10 mouse cellular contexts compared by ENCODE assay signal in genomic region chr8:87468416-87468957, GRCm38 (mm10). TPM values are rescaled to one million over a fixed set of nuclear protein-coding genes. Genes with fewer than 3 reads are reported as not detected.
DNase-seq lines count a peak whose midpoint lies in the region; ATAC-seq and TF ChIP-seq lines count a peak whose summit lies in the region.
"Had no signal": no experiment of that assay in that cellular context is flagged by ENCODE, and none has a peak within 500 bp of the region (broad histone marks: within the 10 kb centered on the region; RNA-seq: fewer than 3 reads in every experiment).

No protein-coding gene starts in this region.

- H3K4me3 ChIP-seq in stomach, embryonic 15.5 days (replicated peaks) = no peak overlapping the region; the same call in 1 of the 2 replicates
- no peak overlapping the region for H3K4me3 ChIP-seq in stomach, postnatal 0 days (ENCODE audit: low read depth, low read length)
- H3K4me3 ChIP-seq in limb, embryonic 13.5 days = peak overlapping the region; percentile 33

- DNase-seq in cerebellum, postnatal 10 days = peak; percentile 61 to 62
- no peak for DNase-seq in cerebellum, adult 8-10 months
- no peak for DNase-seq in stomach, postnatal 0 days (ENCODE audit: low spot score)
- no peak for DNase-seq in lung, postnatal 4 days
- DNase-seq in left cerebral cortex, postnatal 14 days (ENCODE audit: low spot score in 2 of 2) = no peak
- DNase-seq: lung, postnatal 10 days; thymus, adult 2 months had no signal

- no peak overlapping the region for H3K27ac ChIP-seq in stomach, embryonic 15.5 days
- H3K27ac ChIP-seq in stomach, postnatal 0 days (replicated peaks) = no peak overlapping the region
- H3K27ac ChIP-seq in limb, embryonic 13.5 days = no peak overlapping the region

- H3K9me3 ChIP-seq in stomach, embryonic 15.5 days = no peaks in the 10 kb centered on the region
- no peaks in the 10 kb centered on the region for H3K9me3 ChIP-seq in stomach, postnatal 0 days (ENCODE audit: control insufficient read depth, low read length)
- no peaks in the 10 kb centered on the region for H3K9me3 ChIP-seq in limb, embryonic 13.5 days

- no peaks in the 10 kb centered on the region for H3K36me3 ChIP-seq in stomach, embryonic 15.5 days
- H3K36me3 ChIP-seq in stomach, postnatal 0 days (ENCODE audit: control insufficient read depth, insufficient read depth, low read length) = no peaks in the 10 kb centered on the region
- no peaks in the 10 kb centered on the region for H3K36me3 ChIP-seq in limb, embryonic 13.5 days

- no peak overlapping the region for H3K9ac ChIP-seq in stomach, embryonic 15.5 days
- H3K9ac ChIP-seq in stomach, postnatal 0 days (ENCODE audit: low read length) = no peak overlapping the region
- H3K9ac ChIP-seq in limb, embryonic 13.5 days = no peak overlapping the region; the same call in 1 of the 2 replicates

- no peak for TF ChIP-seq CTCF in stomach, postnatal 0 days (IDR thresholded peaks at IDR 0.05; ENCODE audit: low read depth)

- TF ChIP-seq EP300 in stomach, postnatal 0 days (optimal IDR thresholded peaks at IDR 0.05) = no peak

- intact Hi-C loops in left cerebral cortex, postnatal 14 days (cut with DNase I) = no loop called here

- no peak for ATAC-seq in stomach, embryonic 15.5 days (ENCODE audit: insufficient read depth, low FRiP score, low read depth)
- no peak for ATAC-seq in stomach, postnatal 0 days (ENCODE audit: low FRiP score, low TSS enrichment)
- ATAC-seq in limb, embryonic 13.5 days (ENCODE audit: low FRiP score, low read depth) = no peak
- ATAC-seq in activated CD4-positive, CD25-positive, alpha-beta regulatory T cell, adult 4 months = no peak

- peaks cover 40% of the 10 kb centered on the region for H3K4me1 ChIP-seq in stomach, embryonic 15.5 days
- no peaks in the 10 kb centered on the region; the same call in 1 of the 2 replicates for H3K4me1 ChIP-seq in stomach, postnatal 0 days (replicated peaks; ENCODE audit: control insufficient read depth, insufficient read depth)
- H3K4me1 ChIP-seq in limb, embryonic 13.5 days = peaks cover 49% of the 10 kb centered on the region

- H3K27me3 ChIP-seq in stomach, embryonic 15.5 days (replicated peaks) = peaks cover 83% of the 10 kb centered on the region
- peaks cover 26% of the 10 kb centered on the region for H3K27me3 ChIP-seq in stomach, postnatal 0 days (ENCODE audit: control insufficient read depth, insufficient read depth, low read length)
- H3K27me3 ChIP-seq in limb, embryonic 13.5 days = peaks cover 96% of the 10 kb centered on the region

- 2% methylated on average over 23 of the region's 23 CpGs for WGBS in stomach, embryonic 15.5 days
- 3% methylated on average over 23 of the region's 23 CpGs for WGBS in stomach, postnatal 0 days
- 1% methylated on average over 23 of the region's 23 CpGs for WGBS in limb, embryonic 13.5 days

- H3K4me2 ChIP-seq in stomach, embryonic 15.5 days = peak overlapping the region; percentile 16; the same call in 1 of the 2 replicates
- H3K4me2 ChIP-seq in stomach, postnatal 0 days (replicated peaks; ENCODE audit: low read depth) = no peak overlapping the region
- H3K4me2 ChIP-seq in limb, embryonic 13.5 days (replicated peaks) = peak overlapping the region; percentile 59

RNA-seq across cellular contexts. Expression of gene Cbln1, which starts 3.9 kb away (rescaled TPM):
- 0.28 and 0.30 TPM in 2 replicates for polyA plus RNA-seq in stomach, embryonic 15.5 days (2015; fragmentation: Nextera tagmentation; extraction: Ambion mirVana)
- 0.05 and 0.08 TPM in 2 replicates for polyA plus RNA-seq in stomach, postnatal 0 days (2015; fragmentation: Nextera tagmentation; extraction: Ambion mirVana)
- 0.67 and 1.6 TPM in 2 replicates for polyA plus RNA-seq in limb, embryonic 13.5 days (2015; fragmentation: Nextera tagmentation; extraction: Ambion mirVana)
- under 1 TPM in 1 of 2 experiments, not detected in 1; 0.19 TPM for polyA plus RNA-seq in activated CD4-positive, CD25-positive, alpha-beta regulatory T cell, adult 4 months (2017; shearing (Covaris generic))
- total RNA-seq in left cerebral cortex, postnatal 14 days (2021) = 10 to 100 TPM; 16.5 to 22.8 TPM

Comparison
In these comparisons a context has a peak if more than half of its experiments do, and no peak if none do; other contexts are left out.
1. DNase-seq: peak in cerebellum, postnatal 10 days (2 of 2); none in cerebellum, adult 8-10 months (single experiment), stomach, postnatal 0 days (single experiment), lung, postnatal 4 days (0 of 2) and left cerebral cortex, postnatal 14 days (0 of 2).